Mouse (Mus musculus) midbrain, postnatal 0 days (tissue): Measurements from ENCODE around the gene Ect2. TPM values are rescaled to one million over a fixed set of nuclear protein-coding genes. Genes with fewer than 3 reads are reported as not detected.

Experiments
- ATAC-seq: fragments of 200-750 bp; cut with Nextera tagmentation; 2 replicates; pipeline ENCODE4 v1.8.0; 2017; ENCODE audit warnings: moderate number of reproducible peaks, mild to moderate bottlenecking, moderate TSS enrichment, moderate library complexity; ENCODE audit not compliant: low FRiP score
- DNase-seq: peaks from one replicate; pipeline ENCODE4 v3.0.0-alpha.2; 2015; ENCODE audit warnings: low spot score
- H3K27ac ChIP-seq: fragments of 300-500 bp; sonication (generic); 2 replicates; pipeline ENCODE4 v1.5.1; 2014; ENCODE audit warnings: low read depth, mild to moderate bottlenecking, low read length, mixed read lengths
- H3K27me3 ChIP-seq: fragments of 300-500 bp; sonication (generic); 2 replicates; pipeline ENCODE4 v1.6.1; 2014; ENCODE audit warnings: low read length, control low read depth, mixed read lengths; ENCODE audit not compliant: insufficient read depth
- H3K36me3 ChIP-seq: fragments of 300-500 bp; sonication (generic); 2 replicates; pipeline ENCODE4 v1.6.1; 2014; ENCODE audit warnings: low read length, control low read depth, mixed read lengths; ENCODE audit not compliant: insufficient read depth
- H3K4me1 ChIP-seq: fragments of 300-500 bp; sonication (generic); 2 replicates; pipeline ENCODE4 v1.6.1; 2014; ENCODE audit warnings: mild to moderate bottlenecking, control low read depth, antibody characterized with exemption, low read length, mixed read lengths; ENCODE audit not compliant: insufficient read depth
- H3K4me2 ChIP-seq: fragments of 300-500 bp; sonication (generic); 2 replicates; pipeline ENCODE4 v1.6.1; 2014; ENCODE audit warnings: low read depth, mild to moderate bottlenecking, low read length, mixed read lengths; ENCODE audit not compliant: poor library complexity, severe bottlenecking
- H3K4me3 ChIP-seq: fragments of 300-500 bp; sonication (generic); 2 replicates; pipeline ENCODE4 v1.5.1; 2014; ENCODE audit warnings: low read depth, mild to moderate bottlenecking, low read length, moderate library complexity
- H3K9ac ChIP-seq: fragments of 300-500 bp; sonication (generic); replicated peaks from 2 replicates; pipeline ENCODE4 v1.6.1; 2014; ENCODE audit warnings: mild to moderate bottlenecking, low read length, moderate library complexity, mixed read lengths; ENCODE audit not compliant: poor library complexity, severe bottlenecking
- H3K9me3 ChIP-seq: fragments of 300-500 bp; sonication (generic); 2 replicates; pipeline ENCODE4 v1.6.1; 2016; ENCODE audit warnings: low read length, control low read depth
- CTCF ChIP-seq: IDR thresholded peaks from 2 replicates; pipeline ENCODE4 v1.5.1; 2016; ENCODE audit warnings: antibody characterized with exemption, mild to moderate bottlenecking
- WGBS: fragments of 180-500 bp; shearing (Covaris S2); extraction: QIAGEN DNeasy Blood & Tissue Kit; methylation state at CpG from one replicate; pipeline ENCODE4 v1.1.7; 2014; 5-methylcytosine and 5-hydroxymethylcytosine counted together
- polyA plus RNA-seq: library from polyadenylated mRNA; unstranded; fragments of >200 nt; fragmentation: Nextera tagmentation; extraction: Ambion mirVana; gene quantifications from 2 replicates; pipeline ENCODE4 v1.2.1, GENCODE M21; 2015
- total RNA-seq: library from RNA; depleted of rRNA; stranded (reverse); fragments of >200 nt; gene quantifications from 2 replicates; pipeline ENCODE4 v1.2.3, GENCODE M21; 2014

Ect2 gene
- total and polyA plus RNA-seq, 2 experiments from 2014 or later: 2.2 to 3.9 TPM

- Histone ChIP-seq H3K9ac (peak overlapping the region; percentile 36; the same call in 1 of the 2 replicates), H3K4me3 (peak overlapping the region; percentile 83), H3K9me3 (no peaks in the 10 kb centered on the region), H3K4me2 (peak overlapping the region; percentile 47), H3K4me1 (no peaks in the 10 kb centered on the region; the same call in 1 of the 2 replicates), H3K27me3 (no peaks in the 10 kb centered on the region), H3K27ac (peak overlapping the region; percentile 38; the same call in 1 of the 2 replicates), H3K36me3 (no peaks in the 10 kb centered on the region)
- no peak for TF ChIP-seq CTCF
- ATAC-seq (peak; percentile 6; the same call in 1 of the 2 replicates), DNase-seq (no peak)
- WGBS: 70% methylated on average over 2 of the region's 2 CpGs
These were observed 602 bp upstream of the Ect2 start for GRCm38 (mm10) chr3:27154280-27154679.

GRCm38 (mm10) chr3:27153191-27153671 lies 447 bp downstream of the Ect2 start:
- H3K9me3 ChIP-seq: no peaks in the 10 kb centered on the region
- peak; percentile 28; the same call in 1 of the 2 replicates for ATAC-seq
- no peak for DNase-seq
- TF ChIP-seq CTCF: no peak
- H3K4me2 ChIP-seq: peak overlapping the region; percentile 95
- peak overlapping the region; percentile 5; the same call in 1 of the 2 replicates for H3K9ac ChIP-seq
- peak overlapping the region; percentile 83 for H3K4me3 ChIP-seq
- no peaks in the 10 kb centered on the region for H3K36me3 ChIP-seq
- no peak overlapping the region for H3K27ac ChIP-seq
- under 1% methylated on average over 27 of the region's 31 CpGs for WGBS
- no peaks in the 10 kb centered on the region for H3K27me3 ChIP-seq
- H3K4me1 ChIP-seq: no peaks in the 10 kb centered on the region; the same call in 1 of the 2 replicates

- H3K4me2 ChIP-seq: no peak overlapping the region
- DNase-seq (no peak), ATAC-seq (no peak)
- H3K36me3 ChIP-seq: no peaks in the 10 kb centered on the region
- no peak overlapping the region for H3K27ac ChIP-seq
- no peaks in the 10 kb centered on the region for H3K4me1 ChIP-seq
- WGBS: 93% methylated on average over 7 of the region's 7 CpGs
- H3K27me3 ChIP-seq: no peaks in the 10 kb centered on the region
- no peak for TF ChIP-seq CTCF
- no peaks in the 10 kb centered on the region for H3K9me3 ChIP-seq
- H3K4me3 ChIP-seq: no peak overlapping the region
- no peak overlapping the region for H3K9ac ChIP-seq
These were observed 7.9 kb downstream of the Ect2 start for GRCm38 (mm10) chr3:27145733-27146132.

DNA sequence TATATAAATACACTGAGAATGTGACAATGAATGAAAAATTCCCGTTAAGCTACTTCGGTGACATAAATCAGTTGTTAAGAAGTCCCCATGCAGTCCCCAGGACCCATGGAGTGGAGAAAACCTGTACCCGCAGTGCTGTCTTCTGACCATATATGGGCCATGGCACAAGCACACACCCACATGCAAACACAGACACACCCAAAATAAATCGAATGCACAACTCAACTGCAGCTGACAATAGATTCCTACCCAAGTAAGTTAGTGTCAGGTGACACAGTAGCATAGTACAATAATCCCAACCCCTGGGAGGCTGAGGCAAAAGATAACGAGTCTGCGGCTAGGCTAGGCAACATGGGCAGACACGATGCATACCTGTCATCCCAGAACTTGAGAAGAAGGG lies 10.1 kb downstream of the Ect2 start:
- 88% methylated on average over 7 of the region's 7 CpGs for WGBS
- H3K4me2 ChIP-seq: no peak overlapping the region

DNA sequence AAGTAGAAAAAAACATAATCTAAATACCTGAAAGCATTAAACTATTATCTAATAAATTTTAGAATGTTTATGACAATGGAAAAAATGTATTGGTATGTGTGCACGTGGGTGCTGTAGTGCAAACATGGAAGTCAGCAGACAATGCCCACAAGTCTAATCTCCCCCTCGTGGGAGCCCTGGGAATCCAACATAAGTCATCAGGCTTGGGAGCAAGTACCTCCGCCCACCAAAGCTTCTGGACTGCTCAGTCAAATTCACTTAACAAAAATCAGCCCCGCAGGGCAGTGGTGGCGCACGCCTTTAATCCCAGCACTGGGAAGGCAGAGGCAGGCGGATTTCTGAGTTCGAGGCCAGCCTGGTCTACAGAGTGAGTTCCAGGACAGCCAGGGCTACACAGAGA lies 13.6 kb downstream of the Ect2 start:
- Histone ChIP-seq H3K4me1 (no peaks in the 10 kb centered on the region), H3K9me3 (no peaks in the 10 kb centered on the region), H3K4me3 (no peak overlapping the region), H3K4me2 (no peak overlapping the region), H3K27ac (no peak overlapping the region), H3K27me3 (no peaks in the 10 kb centered on the region), H3K36me3 (no peaks in the 10 kb centered on the region), H3K9ac (no peak overlapping the region)
- no peak for TF ChIP-seq CTCF
- WGBS: 88% methylated on average over 8 of the region's 8 CpGs
- ATAC-seq (no peak), DNase-seq (no peak)

More for the DNA sequence above, 10.1 kb downstream of the Ect2 start:
- no peak overlapping the region for H3K27ac ChIP-seq
- H3K9me3 ChIP-seq: no peaks in the 10 kb centered on the region
- no peak overlapping the region for H3K4me3 ChIP-seq
- no peaks in the 10 kb centered on the region for H3K27me3 ChIP-seq
- H3K9ac ChIP-seq: no peak overlapping the region
- DNase-seq (no peak), ATAC-seq (no peak)
- no peak for TF ChIP-seq CTCF
- no peaks in the 10 kb centered on the region for H3K36me3 ChIP-seq
- H3K4me1 ChIP-seq: no peaks in the 10 kb centered on the region

- 88% methylated on average over 9 of the region's 9 CpGs for WGBS
- no peak for TF ChIP-seq CTCF
These were observed 31.7 kb downstream of the Ect2 start for GRCm38 (mm10) chr3:27121864-27122450.

More at GRCm38 (mm10) chr3:27121864-27122450, 31.7 kb downstream of the Ect2 start:
- DNase-seq (no peak), ATAC-seq (no peak)
- Histone ChIP-seq H3K36me3 (no peaks in the 10 kb centered on the region), H3K4me2 (no peak overlapping the region), H3K9ac (no peak overlapping the region), H3K4me1 (no peaks in the 10 kb centered on the region), H3K27ac (no peak overlapping the region), H3K9me3 (no peaks in the 10 kb centered on the region), H3K27me3 (no peaks in the 10 kb centered on the region), H3K4me3 (no peak overlapping the region)
